Mouse (Mus musculus): ENCODE results near the gene Arfgap3. TPM values are rescaled to one million over a fixed set of nuclear protein-coding genes. Genes with fewer than 3 reads are reported as not detected.

Arfgap3 gene
- total and polyA plus RNA-seq, 3 experiments, result 8.2 to 12.4 TPM; not detected in 1

DNA sequence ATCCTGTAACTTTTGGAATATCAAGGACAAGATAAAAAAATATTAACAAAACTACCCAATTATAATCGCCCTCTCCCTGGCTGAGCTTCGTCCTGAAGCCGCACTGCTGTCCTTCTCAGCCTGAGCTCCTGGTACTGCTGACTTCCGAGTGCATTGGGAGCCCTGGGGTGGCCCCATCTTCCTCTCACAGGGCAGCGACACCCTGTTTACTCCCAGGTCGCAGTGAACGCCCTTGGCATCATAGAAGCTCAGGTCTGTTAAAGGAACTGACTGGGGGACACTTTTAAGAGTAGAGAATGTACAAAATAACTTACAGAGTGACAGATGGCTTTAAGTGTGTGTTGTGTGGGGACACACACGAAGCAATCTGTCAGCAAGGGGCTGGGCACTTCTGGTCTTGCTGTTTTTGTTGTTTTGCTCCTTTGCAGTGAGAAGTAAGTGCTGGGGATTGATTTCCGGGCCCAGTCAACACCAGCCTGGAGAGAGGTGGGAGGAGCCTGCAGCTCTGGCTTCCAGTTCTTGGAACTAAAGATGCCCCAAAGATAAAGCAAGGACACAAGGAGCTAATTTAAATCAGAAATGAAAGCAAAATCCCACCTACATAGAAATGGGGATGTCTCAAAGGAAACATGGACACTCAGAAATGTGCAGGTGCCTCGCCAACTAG, 50.0 kb downstream of the Arfgap3 start:
- Histone ChIP-seq H3K79me2 (ENCODE audit: control insufficient read depth, insufficient read depth, low read length, poor library complexity) (no peaks in the 10 kb centered on the region), H3K36me3 (ENCODE audit: control insufficient read depth in 1 of 2, insufficient read depth in 2 of 2, low read length in 2 of 2) (no peaks in the 10 kb centered on the region; a peak in 1 of 4 replicates), H3K4me1 (ENCODE audit: control insufficient read depth in 1 of 2, insufficient read depth in 2 of 2, low read length in 2 of 2) (no peaks in the 10 kb centered on the region; a peak in 1 of 4 replicates), H3K27me3 (ENCODE audit: control insufficient read depth in 1 of 2, insufficient read depth in 2 of 2, low read length in 2 of 2) (no peaks in the 10 kb centered on the region), H3K27ac (ENCODE audit: control insufficient read depth, low read depth, low read length) (no peak overlapping the region), H3K4me3 (ENCODE audit: control insufficient read depth in 1 of 2, insufficient read depth in 1 of 2, low read depth in 2 of 2, low read length in 2 of 2) (no peak overlapping the region), H3K9me3 (replicated peaks; ENCODE audit: insufficient read depth, low read length) (no peaks in the 10 kb centered on the region), H3K9ac (ENCODE audit: control insufficient read depth, low read depth, low read length, poor library complexity, severe bottlenecking) (no peak overlapping the region)
- DNase-seq (ENCODE audit: low read depth, low spot score), result no peak
- TF ChIP-seq ZKSCAN1 (IDR thresholded peaks at IDR 0.05; ENCODE audit: low read depth, low read length) (no peak), MAX (IDR thresholded peaks at IDR 0.05; ENCODE audit: low read length) (no peak), CHD2 (IDR thresholded peaks at IDR 0.05; ENCODE audit: low read length) (no peak), EP300 (IDR thresholded peaks at IDR 0.05; ENCODE audit: low read depth in 1 of 2, low read length in 2 of 2) (no peak), NELFE (IDR thresholded peaks at IDR 0.05; ENCODE audit: low read depth, low read length) (no peak), KAT2A (conservative IDR thresholded peaks at IDR 0.05; ENCODE audit: low read depth, low read length) (no peak), ZNF384 (IDR thresholded peaks at IDR 0.05; ENCODE audit: low read depth, low read length) (no peak), TAL1 (IDR thresholded peaks at IDR 0.05; ENCODE audit: low read length) (no peak), POLR2A (IDR thresholded peaks at IDR 0.05; ENCODE audit: control insufficient read depth in 1 of 2, insufficient read depth in 1 of 2, low read depth in 1 of 2, low read length in 2 of 2, poor library complexity in 1 of 2) (no peak), USF1 (IDR thresholded peaks at IDR 0.05; ENCODE audit: low read depth, low read length) (no peak), E2F4 (IDR thresholded peaks at IDR 0.05; ENCODE audit: borderline replicate concordance, low read depth, low read length) (no peak), MAZ (IDR thresholded peaks at IDR 0.05; ENCODE audit: low read depth, low read length) (no peak), MXI1 (IDR thresholded peaks at IDR 0.05; ENCODE audit: low read depth, low read length) (no peak), SIN3A (IDR thresholded peaks at IDR 0.05; ENCODE audit: low read length) (no peak), BHLHE40 (IDR thresholded peaks at IDR 0.05; ENCODE audit: borderline replicate concordance, low read depth, low read length) (no peak)

DNA sequence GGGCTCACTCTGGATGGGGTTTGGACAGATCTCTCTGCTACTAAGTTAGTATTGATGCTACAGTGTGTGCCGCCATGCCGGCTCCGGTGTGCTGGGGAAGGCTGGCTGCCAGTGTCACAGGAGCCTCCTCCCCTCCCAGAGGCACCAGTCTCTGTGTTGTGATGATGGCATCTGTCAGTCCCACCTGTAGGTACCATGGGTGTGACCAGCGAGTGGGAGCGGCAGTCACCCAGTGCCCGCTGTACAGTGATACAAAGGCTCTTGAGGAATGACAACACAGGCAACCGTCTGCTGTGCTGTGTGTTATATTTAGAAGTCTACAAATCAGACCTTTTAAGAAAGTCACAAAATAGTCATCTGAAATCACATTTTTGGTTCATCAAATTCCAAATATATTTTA, 50.6 kb downstream of the Arfgap3 start:
- Histone ChIP-seq H3K4me3 (ENCODE audit: control insufficient read depth in 1 of 2, insufficient read depth in 1 of 2, low read depth in 2 of 2, low read length in 2 of 2) (no peak overlapping the region), H3K9me3 (replicated peaks; ENCODE audit: insufficient read depth, low read length) (no peaks in the 10 kb centered on the region), H3K27ac (ENCODE audit: control insufficient read depth, low read depth, low read length) (no peak overlapping the region), H3K9ac (ENCODE audit: control insufficient read depth, low read depth, low read length, poor library complexity, severe bottlenecking) (no peak overlapping the region), H3K79me2 (ENCODE audit: control insufficient read depth, insufficient read depth, low read length, poor library complexity) (no peaks in the 10 kb centered on the region), H3K36me3 (ENCODE audit: control insufficient read depth in 1 of 2, insufficient read depth in 2 of 2, low read length in 2 of 2) (no peaks in the 10 kb centered on the region; a peak in 1 of 4 replicates), H3K4me1 (ENCODE audit: control insufficient read depth in 1 of 2, insufficient read depth in 2 of 2, low read length in 2 of 2) (no peaks in the 10 kb centered on the region; a peak in 1 of 4 replicates), H3K27me3 (ENCODE audit: control insufficient read depth in 1 of 2, insufficient read depth in 2 of 2, low read length in 2 of 2) (no peaks in the 10 kb centered on the region)
- no peak for TF ChIP-seq JUND (IDR thresholded peaks at IDR 0.05; ENCODE audit: low read depth, low read length)
- TF ChIP-seq ETS1 (IDR thresholded peaks at IDR 0.05; ENCODE audit: low read depth, low read length), result no peak
- no peak for TF ChIP-seq BHLHE40 (IDR thresholded peaks at IDR 0.05; ENCODE audit: borderline replicate concordance, low read depth, low read length)
- TF ChIP-seq ELF1 (IDR thresholded peaks at IDR 0.05; ENCODE audit: low read depth, low read length), result no peak
- no peak for TF ChIP-seq MYC (IDR thresholded peaks at IDR 0.05; ENCODE audit: low read depth, low read length)
- TF ChIP-seq ZKSCAN1 (IDR thresholded peaks at IDR 0.05; ENCODE audit: low read depth, low read length), result no peak
- no peak for TF ChIP-seq RCOR1 (IDR thresholded peaks at IDR 0.05; ENCODE audit: low read depth, low read length)
- no peak for TF ChIP-seq GABPA (IDR thresholded peaks at IDR 0.05; ENCODE audit: low read depth, low read length)
- no peak for TF ChIP-seq SIN3A (IDR thresholded peaks at IDR 0.05; ENCODE audit: low read length)
- TF ChIP-seq POLR2AphosphoS2 (IDR thresholded peaks at IDR 0.05; ENCODE audit: low read length), result no peak
- no peak for TF ChIP-seq UBTF (IDR thresholded peaks at IDR 0.05; ENCODE audit: borderline replicate concordance, insufficient read depth, low read depth, low read length)
- no peak for TF ChIP-seq MAFK (IDR thresholded peaks at IDR 0.05; ENCODE audit: borderline replicate concordance, low read depth, low read length)
- no peak for TF ChIP-seq TCF12 (IDR thresholded peaks at IDR 0.05; ENCODE audit: low read depth, low read length)
- no peak for TF ChIP-seq MXI1 (IDR thresholded peaks at IDR 0.05; ENCODE audit: low read depth, low read length)
- TF ChIP-seq TAL1 (IDR thresholded peaks at IDR 0.05; ENCODE audit: low read length), result no peak
- no peak for TF ChIP-seq CHD2 (IDR thresholded peaks at IDR 0.05; ENCODE audit: low read length)
- DNase-seq (ENCODE audit: low read depth, low spot score), result no peak

Measured in MEL (cell line).